Mouse (Mus musculus) olfactory bulb, adult 2 months (tissue): ENCODE results near the gene Stat1.

Experiments
- CTCF ChIP-seq: fragments of 200-500 bp; IDR thresholded peaks from 2 replicates; pipeline ENCODE4 v1.5.1; 2012; ENCODE audit warnings: low read depth, mild to moderate bottlenecking, low read length, moderate library complexity; ENCODE audit not compliant: insufficient read depth
- POLR2A ChIP-seq: fragments of 200-500 bp; IDR thresholded peaks from 2 replicates; pipeline ENCODE4 v1.6.1; 2012; ENCODE audit warnings: mild to moderate bottlenecking, low read depth, low read length, moderate library complexity; ENCODE audit not compliant: insufficient read depth

DNA sequence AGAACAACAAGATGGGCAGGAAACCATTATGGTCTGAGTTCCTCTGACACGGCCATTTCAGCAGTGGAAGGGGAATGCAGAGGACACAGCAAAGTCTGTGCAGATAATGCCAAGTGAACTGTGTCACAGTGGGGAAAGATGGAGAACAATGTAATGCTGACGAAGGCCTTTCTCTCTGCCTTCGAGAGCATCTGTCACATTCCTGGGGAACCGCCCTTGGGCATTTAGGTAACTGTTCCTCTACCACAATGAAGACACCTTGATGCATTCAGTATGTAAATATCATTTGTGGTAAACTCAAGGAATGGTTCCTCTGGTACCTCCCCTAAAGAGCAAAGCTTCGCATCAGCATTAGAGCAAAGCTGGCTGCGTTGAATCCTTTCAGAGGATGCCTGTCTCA is 8.1 kb downstream of the Stat1 start:
- TF ChIP-seq CTCF (no peak), POLR2A (no peak)
